Mouse (Mus musculus): Measurements from ENCODE around the gene Poc1b.

DNA sequence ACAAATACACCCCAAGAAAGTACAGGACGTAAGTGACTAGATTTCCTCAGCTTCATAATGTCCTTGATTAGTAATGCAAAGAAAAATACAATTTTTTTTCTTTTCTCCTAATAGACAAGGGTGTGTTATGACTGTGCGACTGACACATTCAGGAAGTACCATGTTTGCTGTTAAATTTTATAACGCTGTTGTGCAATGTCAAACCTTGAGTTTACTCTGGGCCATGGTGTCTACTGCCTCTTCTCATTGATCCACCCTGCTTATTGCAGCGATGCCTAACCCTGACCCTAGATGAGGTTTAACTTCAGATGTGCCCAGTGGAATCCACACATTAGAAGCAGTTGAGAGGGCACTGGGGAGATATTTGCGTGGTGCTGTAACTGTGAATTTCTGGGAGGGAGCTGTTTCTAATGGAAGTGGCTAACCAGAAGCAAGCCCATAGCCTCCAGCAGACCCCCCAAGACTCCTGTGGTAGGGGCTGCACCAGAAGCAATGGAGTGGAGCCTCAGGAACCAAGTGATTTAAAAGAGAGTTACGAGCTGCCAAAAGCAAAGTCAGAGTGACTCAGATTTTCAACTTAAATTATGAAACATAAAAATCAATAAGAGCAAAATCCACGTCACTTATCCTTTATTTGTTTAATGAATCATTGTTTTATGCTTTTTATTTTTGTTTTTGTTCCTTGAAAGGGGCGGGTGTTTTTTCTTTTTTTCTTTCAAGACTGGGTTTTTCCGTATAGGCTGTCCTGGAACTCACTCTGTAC lies 104.8 kb downstream of the Poc1b start:
- TF ChIP-seq CTCF (IDR thresholded peaks at IDR 0.05; ENCODE audit: low read depth, low read length) (no peak), POLR2A (IDR thresholded peaks at IDR 0.05; ENCODE audit: borderline replicate concordance, low read depth, low read length) (no peak)
